Mouse (Mus musculus) urinary bladder, postnatal 4 days (tissue): ENCODE data around the gene Fam57b.
A peak's percentile ranks its signal among the peaks of the same experiment; 100 is the strongest.

ENCODE experiments used
- DNase-seq, 2 experiments: peaks; one replicate each; pipeline ENCODE4 v3.0.0; 2021 to 2022; ENCODE audit warnings: low spot score in 2 of 2

The Fam57b gene

GRCm38 (mm10) chr7:126823940-126824339, 26.5 kb downstream of the Fam57b start:
- no peak for DNase-seq

- DNase-seq = no peak
These were observed 27.9 kb downstream of the Fam57b start for GRCm38 (mm10) chr7:126825403-126825802.

- no peak for DNase-seq
These were observed 28.5 kb downstream of the Fam57b start for GRCm38 (mm10) chr7:126825952-126826351.

GRCm38 (mm10) chr7:126831539-126831938, 34.1 kb downstream of the Fam57b start, which contains the start of gene 4930451I11Rik:
Gene 4930451I11Rik (minus strand): TSS chr7:126831639.
- DNase-seq = no peak

GRCm38 (mm10) chr7:126832036-126832598, 34.6 kb downstream of the Fam57b start:
- DNase-seq = peak; percentile 48 to 75

GRCm38 (mm10) chr7:126833294-126833693, 35.8 kb downstream of the Fam57b start:
- no peak for DNase-seq

- no peak for DNase-seq
These were observed 45.8 kb downstream of the Fam57b start for GRCm38 (mm10) chr7:126843276-126843675.

GRCm38 (mm10) chr7:126845516-126845915, 48.0 kb downstream of the Fam57b start:
- no peak for DNase-seq

GRCm38 (mm10) chr7:126847116-126847420, 49.6 kb downstream of the Fam57b start, which contains the start of gene Doc2a:
Gene Doc2a (plus strand): TSS chr7:126847416.
- no peak for DNase-seq

GRCm38 (mm10) chr7:126847421-126848398, 50.2 kb downstream of the Fam57b start:
- no peak for DNase-seq

GRCm38 (mm10) chr7:126848794-126849193, 51.3 kb downstream of the Fam57b start:
- no peak for DNase-seq

GRCm38 (mm10) chr7:126850161-126850560, 52.7 kb downstream of the Fam57b start:
- no peak for DNase-seq

- DNase-seq = no peak
These were observed 53.7 kb downstream of the Fam57b start for GRCm38 (mm10) chr7:126851192-126851591.

GRCm38 (mm10) chr7:126853454-126853853, 56.0 kb downstream of the Fam57b start:
- DNase-seq = no peak

- DNase-seq = no peak
These were observed 58.2 kb downstream of the Fam57b start for GRCm38 (mm10) chr7:126855641-126856040.

GRCm38 (mm10) chr7:126856741-126857420, 59.4 kb downstream of the Fam57b start:
- no peak for DNase-seq

- DNase-seq = no peak
These were observed 63.5 kb downstream of the Fam57b start for GRCm38 (mm10) chr7:126860987-126861386.

- peak; percentile 90 to 94 for DNase-seq
These were observed 64.1 kb downstream of the Fam57b start, which contains the start of gene Hirip3 for GRCm38 (mm10) chr7:126861429-126862130. Gene Hirip3 (plus strand): TSS chr7:126861972.

GRCm38 (mm10) chr7:126862147-126862784, 64.8 kb downstream of the Fam57b start, which contains the start of gene Ino80e:
Gene Ino80e (minus strand): TSS chr7:126862377.
- DNase-seq = peak; percentile 88 to 94

GRCm38 (mm10) chr7:126863791-126864190, 66.3 kb downstream of the Fam57b start:
- no peak for DNase-seq

GRCm38 (mm10) chr7:126867534-126867933, 70.1 kb downstream of the Fam57b start:
- no peak for DNase-seq
